Mouse (Mus musculus): ENCODE results near the gene Ccdc106.

DNA sequence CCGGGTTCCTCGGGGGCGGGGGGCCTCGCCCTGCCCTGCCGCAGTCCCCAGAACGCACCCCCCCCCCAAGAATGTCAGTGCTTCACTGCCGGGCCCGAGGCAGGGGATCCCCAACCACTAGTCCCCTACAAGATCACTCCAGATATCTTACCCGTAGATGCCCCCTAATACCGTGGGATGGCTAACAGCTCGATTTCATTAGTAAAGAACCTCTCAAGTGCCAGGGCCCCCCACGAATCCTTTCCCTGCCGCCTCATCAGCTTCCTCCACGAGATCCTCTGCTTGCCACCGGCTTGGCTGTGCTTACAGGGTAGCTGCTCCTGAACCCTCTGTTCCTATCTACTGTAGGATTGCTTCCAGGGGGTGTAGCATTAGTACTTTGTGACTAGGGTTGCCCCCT is 332 bp downstream of the Ccdc106 start:
- TF ChIP-seq EP300 (IDR thresholded peaks at IDR 0.05; ENCODE audit: insufficient read depth, low read depth, low read length) (no peak), CTCF (IDR thresholded peaks at IDR 0.05) (no peak)
